Mouse (Mus musculus) MEL (cell line): ENCODE measurements around the gene Gcnt3. TPM values are rescaled to one million over a fixed set of nuclear protein-coding genes. Genes with fewer than 3 reads are reported as not detected.

Experiments
- DNase-seq: peaks from one replicate; pipeline ENCODE4 v3.0.0; 2011; ENCODE audit warnings: low read depth, low spot score
- H3K27ac ChIP-seq: 2 replicates; pipeline ENCODE4 v1.5.1; 2012; ENCODE audit warnings: low read depth, mild to moderate bottlenecking, control low read depth, low read length, moderate library complexity; ENCODE audit not compliant: control insufficient read depth
- H3K27me3 ChIP-seq, 2 experiments: fragments of 150-350 bp in 1 of 2; sonication (generic) in 1 of 2; 2 replicates each; pipeline ENCODE4 v1.6.1; 2012; ENCODE audit warnings: low read length in 2 of 2, mild to moderate bottlenecking in 2 of 2, improper control_type of control experiment in 1 of 2, moderate library complexity in 1 of 2; ENCODE audit not compliant: insufficient read depth in 2 of 2, control insufficient read depth in 1 of 2
- H3K36me3 ChIP-seq, 2 experiments: 2 replicates each; pipeline ENCODE4 v1.6.1; 2012 to 2014; ENCODE audit warnings: low read length in 2 of 2, improper control_type of control experiment in 1 of 2, inconsistent platforms in 1 of 2, mild to moderate bottlenecking in 1 of 2; ENCODE audit not compliant: insufficient read depth in 2 of 2, control insufficient read depth in 1 of 2
- H3K4me1 ChIP-seq, 2 experiments: fragments of 150-350 bp in 1 of 2; sonication (generic) in 1 of 2; 2 replicates each; pipeline ENCODE4 v1.6.1; 2012; ENCODE audit warnings: low read length in 2 of 2, improper control_type of control experiment in 1 of 2, mild to moderate bottlenecking in 1 of 2; ENCODE audit not compliant: insufficient read depth in 2 of 2, control insufficient read depth in 1 of 2
- H3K4me3 ChIP-seq, 2 experiments: fragments of 150-350 bp in 1 of 2; sonication (generic) in 1 of 2; 2 replicates each; pipeline ENCODE4 v1.5.1; 2012; ENCODE audit warnings: low read depth in 2 of 2, low read length in 2 of 2, mild to moderate bottlenecking in 2 of 2, moderate library complexity in 2 of 2, control low read depth in 1 of 2, improper control_type of control experiment in 1 of 2; ENCODE audit not compliant: control insufficient read depth in 1 of 2, insufficient read depth in 1 of 2
- H3K79me2 ChIP-seq: 2 replicates; pipeline ENCODE4 v1.6.1; 2012; ENCODE audit warnings: mild to moderate bottlenecking, low read length, moderate library complexity; ENCODE audit not compliant: control insufficient read depth, poor library complexity, insufficient read depth
- H3K9ac ChIP-seq: 2 replicates; pipeline ENCODE4 v1.6.1; 2012; ENCODE audit warnings: low read depth, mild to moderate bottlenecking, control low read depth, low read length, moderate library complexity; ENCODE audit not compliant: control insufficient read depth, poor library complexity, severe bottlenecking
- H3K9me3 ChIP-seq: fragments of 150-350 bp; sonication (generic); replicated peaks from 2 replicates; pipeline ENCODE4 v1.6.1; 2012; ENCODE audit warnings: mild to moderate bottlenecking, low read length, improper control_type of control experiment, moderate library complexity; ENCODE audit not compliant: insufficient read depth
- BHLHE40 ChIP-seq: IDR thresholded peaks from 2 replicates; pipeline ENCODE4 v1.6.1; 2012; ENCODE audit warnings: low read depth, mild to moderate bottlenecking, inconsistent platforms, low read length, improper control_type of control experiment, borderline replicate concordance
- CHD1 ChIP-seq: IDR thresholded peaks from 2 replicates; pipeline ENCODE4 v1.6.1; 2012; ENCODE audit warnings: low read depth, mild to moderate bottlenecking, inconsistent platforms, low read length, improper control_type of control experiment
- CTCF ChIP-seq, 3 experiments: IDR thresholded peaks in 2 of 3; conservative IDR thresholded peaks in 1 of 3; 2 replicates each; pipeline ENCODE4 v1.5.1; 2011 to 2012; ENCODE audit warnings: low read length in 3 of 3, low read depth in 2 of 3, mild to moderate bottlenecking in 2 of 3, improper control_type of control experiment in 1 of 3, inconsistent platforms in 1 of 3, mixed read lengths in 1 of 3, moderate library complexity in 1 of 3; ENCODE audit not compliant: control insufficient read depth in 1 of 3, insufficient read depth in 1 of 3, poor library complexity in 1 of 3, severe bottlenecking in 1 of 3
- EP300 ChIP-seq, 2 experiments: IDR thresholded peaks; 2 replicates each; pipeline ENCODE4 v1.6.1; 2011; ENCODE audit warnings: improper control_type of control experiment in 2 of 2, low read length in 2 of 2, low read depth in 1 of 2, mild to moderate bottlenecking in 1 of 2
- ETS1 ChIP-seq: IDR thresholded peaks from 2 replicates; pipeline ENCODE4 v1.6.1; 2012; ENCODE audit warnings: low read depth, mild to moderate bottlenecking, inconsistent platforms, low read length, improper control_type of control experiment, moderate library complexity
- GABPA ChIP-seq: IDR thresholded peaks from 2 replicates; pipeline ENCODE4 v1.6.1; 2012; ENCODE audit warnings: low read depth, mild to moderate bottlenecking, inconsistent platforms, low read length, improper control_type of control experiment, moderate library complexity
- GATA1 ChIP-seq: IDR thresholded peaks from 2 replicates; pipeline ENCODE4 v1.6.1; 2011; ENCODE audit warnings: low read depth, low read length, improper control_type of control experiment
- KAT2A ChIP-seq: conservative IDR thresholded peaks from 2 replicates; pipeline ENCODE4 v1.6.1; 2012; ENCODE audit warnings: low read depth, low read length, improper control_type of control experiment, inconsistent platforms
- MAX ChIP-seq: IDR thresholded peaks from 2 replicates; pipeline ENCODE4 v1.6.1; 2011; ENCODE audit warnings: low read length, improper control_type of control experiment
- MAZ ChIP-seq: IDR thresholded peaks from 2 replicates; pipeline ENCODE4 v1.6.1; 2012; ENCODE audit warnings: low read depth, mild to moderate bottlenecking, inconsistent platforms, low read length, improper control_type of control experiment
- MYB ChIP-seq: IDR thresholded peaks from 2 replicates; pipeline ENCODE4 v1.6.1; 2011; ENCODE audit warnings: mild to moderate bottlenecking, low read depth, low read length, improper control_type of control experiment
- MYC ChIP-seq: IDR thresholded peaks from 2 replicates; pipeline ENCODE4 v1.6.1; 2011; ENCODE audit warnings: low read depth, mild to moderate bottlenecking, low read length, improper control_type of control experiment, moderate library complexity
- NRF1 ChIP-seq: IDR thresholded peaks from 2 replicates; pipeline ENCODE4 v1.6.1; 2014; ENCODE audit warnings: low read depth, mild to moderate bottlenecking, inconsistent platforms, low read length, improper control_type of control experiment, moderate library complexity; ENCODE audit not compliant: poor library complexity, insufficient read depth, severe bottlenecking
- POLR2AphosphoS2 ChIP-seq: IDR thresholded peaks from 2 replicates; pipeline ENCODE4 v1.6.1; 2011; ENCODE audit warnings: low read length, improper control_type of control experiment
- POLR2AphosphoS5 ChIP-seq: IDR thresholded peaks from 2 replicates; pipeline ENCODE4 v1.6.1; 2012; ENCODE audit warnings: low read depth, borderline replicate concordance, mild to moderate bottlenecking, inconsistent platforms, low read length, moderate library complexity, mixed read lengths
- RAD21 ChIP-seq: IDR thresholded peaks from 2 replicates; pipeline ENCODE4 v1.6.1; 2011; ENCODE audit warnings: mild to moderate bottlenecking, low read depth, low read length, improper control_type of control experiment
- RCOR1 ChIP-seq: IDR thresholded peaks from 2 replicates; pipeline ENCODE4 v1.6.1; 2012; ENCODE audit warnings: low read depth, mild to moderate bottlenecking, inconsistent platforms, low read length, improper control_type of control experiment
- SMC3 ChIP-seq: IDR thresholded peaks from 2 replicates; pipeline ENCODE4 v1.6.1; 2011; ENCODE audit warnings: low read depth, low read length, improper control_type of control experiment
- TBP ChIP-seq: IDR thresholded peaks from 2 replicates; pipeline ENCODE4 v1.8.0; 2011; ENCODE audit warnings: low read depth, low read length, improper control_type of control experiment
- TCF12 ChIP-seq: IDR thresholded peaks from 2 replicates; pipeline ENCODE4 v1.6.1; 2014; ENCODE audit warnings: low read depth, mild to moderate bottlenecking, inconsistent platforms, low read length, improper control_type of control experiment, moderate library complexity
- USF1 ChIP-seq: IDR thresholded peaks from 2 replicates; pipeline ENCODE4 v1.6.1; 2014; ENCODE audit warnings: low read depth, mild to moderate bottlenecking, inconsistent platforms, low read length, improper control_type of control experiment, moderate library complexity
- ZKSCAN1 ChIP-seq: IDR thresholded peaks from 2 replicates; pipeline ENCODE4 v1.6.1; 2012; ENCODE audit warnings: low read depth, mild to moderate bottlenecking, inconsistent platforms, low read length, improper control_type of control experiment, moderate library complexity
- ZMIZ1 ChIP-seq: IDR thresholded peaks from 2 replicates; pipeline ENCODE4 v1.6.1; 2012; ENCODE audit warnings: low read depth, mild to moderate bottlenecking, inconsistent platforms, low read length, improper control_type of control experiment, moderate library complexity
- polyA plus RNA-seq, 2 experiments: library from polyadenylated mRNA; stranded (reverse) in 1 of 2; unstranded in 1 of 2; fragments of >175 nt in 1 of 2; fragments of >200 nt in 1 of 2; gene quantifications; 2 replicates each; pipeline versions ENCODE4 v1.2.1 to v1.2.4; 2012; ENCODE audit warnings: low replicate concordance in 2 of 2, low read depth in 1 of 2; ENCODE audit not compliant: insufficient read length in 2 of 2, insufficient read depth in 1 of 2, missing spikeins in 1 of 2
- total RNA-seq: library from RNA; depleted of rRNA; stranded (reverse); fragments of 300-350 nt; gene quantifications from 2 replicates; pipeline ENCODE4 v1.2.3, GENCODE M21; 2012

The Gcnt3 gene
- total and polyA plus RNA-seq, 3 experiments, result not detected

GRCm38 (mm10) chr9:70069961-70070435 is 32.1 kb upstream of the Gcnt3 start:
- no peak for DNase-seq
- H3K4me1 ChIP-seq, result no peaks in the 10 kb centered on the region
- H3K9me3 ChIP-seq, result no peaks in the 10 kb centered on the region
- H3K4me3 ChIP-seq, result no peak overlapping the region
- H3K79me2 ChIP-seq, result no peaks in the 10 kb centered on the region
- H3K27me3 ChIP-seq, result 0 out of 4 replicates have a peak, but pooled peaks cover 0 to 2% of the 10 kb centered on the region in 2 experiments
- H3K9ac ChIP-seq, result no peak overlapping the region
- TF ChIP-seq USF1 (no peak), POLR2AphosphoS5 (no peak), GABPA (no peak), ZKSCAN1 (no peak), SMC3 (no peak), TCF12 (no peak), MAZ (no peak), NRF1 (no peak), TBP (no peak), RCOR1 (no peak)
- no peaks in the 10 kb centered on the region for H3K36me3 ChIP-seq
- no peak overlapping the region for H3K27ac ChIP-seq

- Histone ChIP-seq H3K36me3 (no peaks in the 10 kb centered on the region), H3K27ac (no peak overlapping the region), H3K4me3 (no peak overlapping the region), H3K27me3 (no peaks in the 10 kb centered on the region), H3K79me2 (no peaks in the 10 kb centered on the region), H3K4me1 (no peaks in the 10 kb centered on the region), H3K9ac (no peak overlapping the region), H3K9me3 (no peaks in the 10 kb centered on the region)
- TF ChIP-seq MYC (no peak), POLR2AphosphoS5 (no peak), POLR2AphosphoS2 (no peak), ETS1 (no peak), ZMIZ1 (no peak), USF1 (no peak), GATA1 (no peak), MAX (no peak), CTCF (IDR thresholded peaks at IDR 0.05 in 2 of 3, conservative IDR thresholded peaks at IDR 0.05 in 1 of 3; ENCODE audit: control insufficient read depth in 1 of 3, insufficient read depth in 1 of 3, low read depth in 2 of 3, low read length in 3 of 3, poor library complexity in 1 of 3, severe bottlenecking in 1 of 3) (no peak), EP300 (IDR thresholded peaks at IDR 0.05; ENCODE audit: low read depth in 1 of 2, low read length in 2 of 2) (no peak), BHLHE40 (no peak), MAZ (no peak), RCOR1 (no peak), SMC3 (no peak), RAD21 (no peak), KAT2A (no peak), MYB (no peak), CHD1 (no peak)
- DNase-seq, result no peak
Observed at GRCm38 (mm10) chr9:70067497-70067896, 29.6 kb upstream of the Gcnt3 start.
